Comparison of ENCODE assay signal across 15 mouse cellular contexts in the genomic region with DNA sequence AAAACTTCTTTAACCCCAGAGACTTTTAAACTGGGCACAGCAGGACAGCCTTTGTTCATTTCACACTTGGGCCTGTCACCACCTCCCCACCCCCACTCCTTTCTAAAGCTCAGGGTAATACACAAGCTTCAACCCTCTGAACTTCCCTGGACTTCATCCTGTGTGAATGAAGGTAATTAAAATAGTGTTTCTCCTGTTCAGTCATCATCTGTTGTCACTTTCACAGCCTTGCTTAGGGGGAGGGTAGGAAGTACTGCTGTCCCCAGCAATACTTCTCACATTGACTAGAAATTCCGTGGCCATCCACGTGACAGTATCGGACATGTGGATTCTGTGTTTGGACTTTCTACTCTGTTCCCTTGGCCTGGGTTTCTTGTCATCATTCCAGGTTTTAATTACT. TPM values are rescaled to one million over a fixed set of nuclear protein-coding genes. Genes with fewer than 3 reads are reported as not detected.
A peak's percentile ranks its signal among the peaks of the same experiment; 100 is the strongest.
DNase-seq lines count a peak whose midpoint lies in the region; ATAC-seq and TF ChIP-seq lines count a peak whose summit lies in the region.
"Had no signal": no experiment of that assay in that cellular context is flagged by ENCODE, and none has a peak within 500 bp of the region (broad histone marks: within the 10 kb centered on the region; RNA-seq: fewer than 3 reads in every experiment).

No protein-coding gene starts in this region.

- WGBS in intestine, postnatal 0 days: 22% methylated on average over 3 of the region's 3 CpGs
- 24% methylated on average over 3 of the region's 3 CpGs for WGBS in intestine, embryonic 15.5 days
- 9% methylated on average over 3 of the region's 3 CpGs for WGBS in midbrain, embryonic 10.5 days
- 4% methylated on average over 3 of the region's 3 CpGs for WGBS in midbrain, embryonic 14.5 days
- WGBS in forebrain, embryonic 16.5 days: 7% methylated on average over 3 of the region's 3 CpGs

- TF ChIP-seq CTCF in intestine, postnatal 0 days (IDR thresholded peaks at IDR 0.05; ENCODE audit: low read depth): no peak

- no peak overlapping the region for H3K9ac ChIP-seq in intestine, postnatal 0 days (ENCODE audit: low read depth, low read length)
- no peak overlapping the region for H3K9ac ChIP-seq in intestine, embryonic 15.5 days
- no peak overlapping the region for H3K9ac ChIP-seq in midbrain, embryonic 14.5 days (replicated peaks; ENCODE audit: low read length)
- H3K9ac ChIP-seq in forebrain, embryonic 16.5 days (replicated peaks; ENCODE audit: low read depth, low read length): no peak overlapping the region
- H3K9ac ChIP-seq: liver, embryonic 13.5 days had no signal

- no peaks in the 10 kb centered on the region for H3K27me3 ChIP-seq in intestine, postnatal 0 days (replicated peaks; ENCODE audit: control insufficient read depth, insufficient read depth, low read length)
- no peaks in the 10 kb centered on the region for H3K27me3 ChIP-seq in intestine, embryonic 15.5 days (replicated peaks)
- peaks cover 39% of the 10 kb centered on the region for H3K27me3 ChIP-seq in midbrain, embryonic 10.5 days (ENCODE audit: low read depth, poor library complexity, severe bottlenecking)
- H3K27me3 ChIP-seq in midbrain, embryonic 14.5 days (ENCODE audit: control insufficient read depth, insufficient read depth, low read length): 0 out of 2 replicates have a peak, but pooled peaks cover 5% of the 10 kb centered on the region
- no peaks in the 10 kb centered on the region; the same call in 1 of the 2 replicates for H3K27me3 ChIP-seq in forebrain, embryonic 16.5 days (replicated peaks; ENCODE audit: control insufficient read depth, insufficient read depth, low read length)
- H3K27me3 ChIP-seq: liver, embryonic 13.5 days had no signal

- H3K4me2 ChIP-seq in intestine, postnatal 0 days (replicated peaks; ENCODE audit: low read depth): no peak overlapping the region
- H3K4me2 ChIP-seq in intestine, embryonic 15.5 days (replicated peaks): no peak overlapping the region
- H3K4me2 ChIP-seq in midbrain, embryonic 14.5 days (ENCODE audit: low read length): no peak overlapping the region
- no peak overlapping the region for H3K4me2 ChIP-seq in forebrain, embryonic 16.5 days (ENCODE audit: low read length)
- H3K4me2 ChIP-seq: liver, embryonic 13.5 days had no signal

- peaks cover 1% of the 10 kb centered on the region; the same call in 1 of the 2 replicates for H3K36me3 ChIP-seq in intestine, postnatal 0 days (ENCODE audit: control insufficient read depth, insufficient read depth)
- no peaks in the 10 kb centered on the region for H3K36me3 ChIP-seq in intestine, embryonic 15.5 days
- H3K36me3 ChIP-seq in midbrain, embryonic 10.5 days: no peaks in the 10 kb centered on the region
- H3K36me3 ChIP-seq in midbrain, embryonic 14.5 days (ENCODE audit: control insufficient read depth, insufficient read depth, low read length): no peaks in the 10 kb centered on the region
- H3K36me3 ChIP-seq in forebrain, embryonic 16.5 days (ENCODE audit: control insufficient read depth, insufficient read depth): no peaks in the 10 kb centered on the region
- H3K36me3 ChIP-seq: liver, embryonic 13.5 days had no signal

- H3K27ac ChIP-seq in intestine, postnatal 0 days (ENCODE audit: low read depth, low read length): 0 out of 2 replicates have a peak overlapping the region, but pooled peaks have one; percentile 23
- H3K27ac ChIP-seq in intestine, embryonic 15.5 days: no peak overlapping the region
- H3K27ac ChIP-seq in midbrain, embryonic 10.5 days (replicated peaks): 0 out of 2 replicates have a peak overlapping the region, but pooled peaks have one; percentile 17
- no peak overlapping the region for H3K27ac ChIP-seq in midbrain, embryonic 14.5 days (replicated peaks; ENCODE audit: low read depth, low read length)
- no peak overlapping the region for H3K27ac ChIP-seq in forebrain, embryonic 16.5 days (ENCODE audit: low read length)
- H3K27ac ChIP-seq: liver, embryonic 13.5 days had no signal

- DNase-seq in midbrain, embryonic 10.5 days (ENCODE audit: low spot score): no peak
- no peak for DNase-seq in midbrain, embryonic 14.5 days
- DNase-seq in lung, postnatal 36 days: peak; percentile 70
- DNase-seq in right cerebral cortex, adult 18-20 months: no peak
- no peak for DNase-seq in layer of hippocampus, adult 9-10 months (ENCODE audit: low spot score)
- DNase-seq: adrenal gland, adult 8-10 months; layer of hippocampus, postnatal 36 days; liver, embryonic 13.5 days; thymus, adult 2 months had no signal

- H3K4me1 ChIP-seq in intestine, postnatal 0 days (replicated peaks; ENCODE audit: control insufficient read depth, insufficient read depth, low read length): peaks cover 4% of the 10 kb centered on the region; the same call in 1 of the 2 replicates
- H3K4me1 ChIP-seq in intestine, embryonic 15.5 days (replicated peaks): peaks cover 28% of the 10 kb centered on the region
- peaks cover 48% of the 10 kb centered on the region for H3K4me1 ChIP-seq in midbrain, embryonic 10.5 days
- H3K4me1 ChIP-seq in midbrain, embryonic 14.5 days (ENCODE audit: control insufficient read depth, insufficient read depth, low read length): peaks cover 13% of the 10 kb centered on the region
- H3K4me1 ChIP-seq in forebrain, embryonic 16.5 days (replicated peaks; ENCODE audit: control insufficient read depth, insufficient read depth, low read length): peaks cover 10% of the 10 kb centered on the region

- H3K9me3 ChIP-seq in intestine, postnatal 0 days (ENCODE audit: control insufficient read depth): no peaks in the 10 kb centered on the region
- no peaks in the 10 kb centered on the region for H3K9me3 ChIP-seq in intestine, embryonic 15.5 days
- no peaks in the 10 kb centered on the region for H3K9me3 ChIP-seq in midbrain, embryonic 10.5 days (replicated peaks)
- H3K9me3 ChIP-seq in midbrain, embryonic 14.5 days (ENCODE audit: control insufficient read depth, low read length): no peaks in the 10 kb centered on the region
- H3K9me3 ChIP-seq in forebrain, embryonic 16.5 days (ENCODE audit: control insufficient read depth, low read length): no peaks in the 10 kb centered on the region
- H3K9me3 ChIP-seq: liver, embryonic 13.5 days had no signal

- H3K4me3 ChIP-seq in intestine, postnatal 0 days (ENCODE audit: low read depth, low read length): no peak overlapping the region
- H3K4me3 ChIP-seq in intestine, embryonic 15.5 days (replicated peaks): no peak overlapping the region
- H3K4me3 ChIP-seq in midbrain, embryonic 10.5 days: no peak overlapping the region
- no peak overlapping the region for H3K4me3 ChIP-seq in midbrain, embryonic 14.5 days (replicated peaks; ENCODE audit: low read depth, low read length)
- H3K4me3 ChIP-seq in forebrain, embryonic 16.5 days (replicated peaks; ENCODE audit: low read length): no peak overlapping the region
- H3K4me3 ChIP-seq: erythroblast, embryonic 14.5 days; liver, embryonic 13.5 days; myocyte had no signal

- peak; percentile 80 for ATAC-seq in intestine, postnatal 0 days
- no peak for ATAC-seq in intestine, embryonic 15.5 days
- ATAC-seq in midbrain, embryonic 14.5 days (ENCODE audit: low FRiP score, low TSS enrichment): no peak
- peak; percentile 18 for ATAC-seq in forebrain, embryonic 16.5 days

RNA-seq across cellular contexts. Expression of a gene that starts 3.2 kb away (rescaled TPM):
- polyA plus RNA-seq in intestine, postnatal 0 days (2015; fragmentation: Nextera tagmentation; extraction: Ambion mirVana): 13.3 and 13.7 TPM in 2 replicates
- polyA plus RNA-seq in intestine, embryonic 15.5 days (2015; fragmentation: Nextera tagmentation; extraction: Ambion mirVana): 7.6 TPM in 2 replicates
- polyA plus RNA-seq in midbrain, embryonic 10.5 days (2016; fragmentation: Nextera tagmentation; extraction: Ambion mirVana): 1.2 and 1.5 TPM in 2 replicates
- 0.09 and 0.14 TPM in 2 replicates for polyA plus RNA-seq in midbrain, embryonic 14.5 days (2014; fragmentation: Nextera tagmentation; extraction: Ambion mirVana)
- polyA plus RNA-seq in forebrain, embryonic 16.5 days (2015; fragmentation: Nextera tagmentation; extraction: Ambion mirVana): 0.14 and 0.27 TPM in 2 replicates

RNA-seq across cellular contexts. Expression of a gene that starts 20.4 kb away (rescaled TPM):
- 50.9 and 54.8 TPM in 2 replicates for polyA plus RNA-seq in intestine, postnatal 0 days (2015; fragmentation: Nextera tagmentation; extraction: Ambion mirVana)
- 82.7 and 83.4 TPM in 2 replicates for polyA plus RNA-seq in intestine, embryonic 15.5 days (2015; fragmentation: Nextera tagmentation; extraction: Ambion mirVana)
- 84.5 and 88.1 TPM in 2 replicates for polyA plus RNA-seq in midbrain, embryonic 10.5 days (2016; fragmentation: Nextera tagmentation; extraction: Ambion mirVana)
- polyA plus RNA-seq in midbrain, embryonic 14.5 days (2014; fragmentation: Nextera tagmentation; extraction: Ambion mirVana): 42.1 and 55.7 TPM in 2 replicates
- polyA plus RNA-seq in forebrain, embryonic 16.5 days (2015; fragmentation: Nextera tagmentation; extraction: Ambion mirVana): 33.6 and 37.1 TPM in 2 replicates

RNA-seq across cellular contexts. Expression of a gene that starts 30.2 kb away (rescaled TPM):
- not detected in 2 replicates for polyA plus RNA-seq in intestine, postnatal 0 days (2015; fragmentation: Nextera tagmentation; extraction: Ambion mirVana)
- not detected in 2 replicates for polyA plus RNA-seq in intestine, embryonic 15.5 days (2015; fragmentation: Nextera tagmentation; extraction: Ambion mirVana)
- polyA plus RNA-seq in midbrain, embryonic 10.5 days (2016; fragmentation: Nextera tagmentation; extraction: Ambion mirVana): not detected in 2 replicates
- polyA plus RNA-seq in midbrain, embryonic 14.5 days (2014; fragmentation: Nextera tagmentation; extraction: Ambion mirVana): not detected in 2 replicates
- polyA plus RNA-seq in forebrain, embryonic 16.5 days (2015; fragmentation: Nextera tagmentation; extraction: Ambion mirVana): not detected in 2 replicates
- polyA plus RNA-seq: erythroblast, embryonic 14.5 days; intestine, embryonic 14.5 days; liver, embryonic 13.5 days; myocyte had no signal

RNA-seq across cellular contexts. Expression of a gene that starts 35.4 kb away (rescaled TPM):
- not detected in 2 replicates for polyA plus RNA-seq in intestine, postnatal 0 days (2015; fragmentation: Nextera tagmentation; extraction: Ambion mirVana)
- not detected in 2 replicates for polyA plus RNA-seq in intestine, embryonic 15.5 days (2015; fragmentation: Nextera tagmentation; extraction: Ambion mirVana)
- polyA plus RNA-seq in midbrain, embryonic 10.5 days (2016; fragmentation: Nextera tagmentation; extraction: Ambion mirVana): not detected in 2 replicates
- not detected in 2 replicates for polyA plus RNA-seq in midbrain, embryonic 14.5 days (2014; fragmentation: Nextera tagmentation; extraction: Ambion mirVana)
- polyA plus RNA-seq in forebrain, embryonic 16.5 days (2015; fragmentation: Nextera tagmentation; extraction: Ambion mirVana): not detected in 2 replicates
- polyA plus RNA-seq: erythroblast, embryonic 14.5 days; liver, embryonic 13.5 days; myocyte; thymus, adult 2 months had no signal

RNA-seq across cellular contexts. Expression of a gene that starts 45.4 kb away (rescaled TPM):
- polyA plus RNA-seq in intestine, postnatal 0 days (2015; fragmentation: Nextera tagmentation; extraction: Ambion mirVana): 0.05 and 0.12 TPM in 2 replicates
- 0.20 and 0.25 TPM in 2 replicates for polyA plus RNA-seq in intestine, embryonic 15.5 days (2015; fragmentation: Nextera tagmentation; extraction: Ambion mirVana)
- 2.2 and 2.4 TPM in 2 replicates for polyA plus RNA-seq in midbrain, embryonic 10.5 days (2016; fragmentation: Nextera tagmentation; extraction: Ambion mirVana)
- polyA plus RNA-seq in midbrain, embryonic 14.5 days (2014; fragmentation: Nextera tagmentation; extraction: Ambion mirVana): 4.6 and 6.2 TPM in 2 replicates
- polyA plus RNA-seq in forebrain, embryonic 16.5 days (2015; fragmentation: Nextera tagmentation; extraction: Ambion mirVana): 5.3 and 7.1 TPM in 2 replicates
- polyA plus RNA-seq: erythroblast, embryonic 14.5 days had no signal

Comparison
In these comparisons a context has a peak if more than half of its experiments do, and no peak if none do; other contexts are left out.
1. ATAC-seq: peak in intestine, postnatal 0 days (single experiment) and forebrain, embryonic 16.5 days (single experiment); none in intestine, embryonic 15.5 days (single experiment) and midbrain, embryonic 14.5 days (single experiment).
2. H3K27ac ChIP-seq: peak in intestine, postnatal 0 days (single experiment) and midbrain, embryonic 10.5 days (single experiment); none in intestine, embryonic 15.5 days (single experiment), midbrain, embryonic 14.5 days (single experiment) and forebrain, embryonic 16.5 days (single experiment).